ENCODE assay signal across 17 mouse cellular contexts in genomic region chr2:33627058-33627375, GRCm38 (mm10). TPM values are rescaled to one million over a fixed set of nuclear protein-coding genes. Genes with fewer than 3 reads are reported as not detected.
DNase-seq lines count a peak whose midpoint lies in the region; ATAC-seq and TF ChIP-seq lines count a peak whose summit lies in the region.
"Had no signal": no experiment of that assay in that cellular context is flagged by ENCODE, and none has a peak within 500 bp of the region (broad histone marks: within the 10 kb centered on the region; RNA-seq: fewer than 3 reads in every experiment).

No protein-coding gene starts in this region.

- H3K4me1 ChIP-seq in hindbrain, embryonic 13.5 days (replicated peaks): peaks cover 92% of the 10 kb centered on the region
- peaks cover 82% of the 10 kb centered on the region for H3K4me1 ChIP-seq in hindbrain, embryonic 10.5 days (replicated peaks)
- H3K4me1 ChIP-seq in embryonic facial prominence, embryonic 13.5 days: peaks cover 70% of the 10 kb centered on the region
- peaks cover 13% of the 10 kb centered on the region for H3K4me1 ChIP-seq in hindbrain, embryonic 16.5 days (ENCODE audit: control insufficient read depth, insufficient read depth, low read depth, low read length)

- H3K9ac ChIP-seq in hindbrain, embryonic 13.5 days: no peak overlapping the region
- no peak overlapping the region for H3K9ac ChIP-seq in embryonic facial prominence, embryonic 13.5 days
- H3K9ac ChIP-seq in hindbrain, embryonic 16.5 days (ENCODE audit: low read depth, low read length): no peak overlapping the region
- H3K9ac ChIP-seq: liver, embryonic 14.5 days; lung, embryonic 15.5 days; midbrain, embryonic 12.5 days had no signal

- no peaks in the 10 kb centered on the region for H3K36me3 ChIP-seq in hindbrain, embryonic 13.5 days
- H3K36me3 ChIP-seq in hindbrain, embryonic 10.5 days: no peaks in the 10 kb centered on the region
- H3K36me3 ChIP-seq in embryonic facial prominence, embryonic 13.5 days: no peaks in the 10 kb centered on the region
- no peaks in the 10 kb centered on the region for H3K36me3 ChIP-seq in hindbrain, embryonic 16.5 days (ENCODE audit: control insufficient read depth, insufficient read depth, low read length)
- no peaks in the 10 kb centered on the region for H3K36me3 ChIP-seq in myocyte (ENCODE audit: control insufficient read depth, insufficient read depth)
- H3K36me3 ChIP-seq: forebrain, embryonic 10.5 days; lung, embryonic 15.5 days; midbrain, embryonic 12.5 days had no signal

- intact Hi-C loops in heart, postnatal 36 days (cut with DNase I): no loop called here

- H3K4me2 ChIP-seq in hindbrain, embryonic 13.5 days: peak overlapping the region; percentile 15; the same call in 1 of the 2 replicates
- no peak overlapping the region for H3K4me2 ChIP-seq in embryonic facial prominence, embryonic 13.5 days
- peak overlapping the region; percentile 14; the same call in 1 of the 2 replicates for H3K4me2 ChIP-seq in hindbrain, embryonic 16.5 days (ENCODE audit: low read length)
- H3K4me2 ChIP-seq in myocyte (ENCODE audit: low read depth): peak overlapping the region; percentile 52
- H3K4me2 ChIP-seq: lung, embryonic 15.5 days; midbrain, embryonic 12.5 days had no signal

- no peak for ATAC-seq in hindbrain, embryonic 13.5 days (ENCODE audit: low FRiP score)
- no peak for ATAC-seq in embryonic facial prominence, embryonic 13.5 days (ENCODE audit: insufficient number of reproducible peaks, insufficient read depth, low FRiP score, low TSS enrichment, low read depth)
- no peak for ATAC-seq in hindbrain, embryonic 16.5 days

- H3ac ChIP-seq in myocyte (ENCODE audit: control insufficient read depth, insufficient read length): no peak overlapping the region

- H3K9me3 ChIP-seq in hindbrain, embryonic 13.5 days: no peaks in the 10 kb centered on the region
- H3K9me3 ChIP-seq in hindbrain, embryonic 10.5 days: no peaks in the 10 kb centered on the region
- no peaks in the 10 kb centered on the region for H3K9me3 ChIP-seq in embryonic facial prominence, embryonic 13.5 days
- no peaks in the 10 kb centered on the region for H3K9me3 ChIP-seq in hindbrain, embryonic 16.5 days (ENCODE audit: control insufficient read depth, low read length)
- H3K9me3 ChIP-seq: forebrain, embryonic 10.5 days; lung, embryonic 15.5 days; midbrain, embryonic 12.5 days had no signal

- DNase-seq in hindbrain, embryonic 10.5 days (ENCODE audit: low spot score): no peak
- DNase-seq in heart, postnatal 36 days: no peak
- no peak for DNase-seq in right cerebral cortex, postnatal 25 days
- DNase-seq: B cell, adult 2 months; cerebellum, adult 2 months; kidney, adult 2 months; kidney, postnatal 25 days had no signal

- WGBS in hindbrain, embryonic 13.5 days: 26% methylated on average over 10 of the region's 10 CpGs
- WGBS in hindbrain, embryonic 10.5 days: 25% methylated on average over 10 of the region's 10 CpGs
- WGBS in embryonic facial prominence, embryonic 13.5 days: 13% methylated on average over 10 of the region's 10 CpGs
- WGBS in hindbrain, embryonic 16.5 days: 29% methylated on average over 10 of the region's 10 CpGs

- TF ChIP-seq POLR2A in myocyte (IDR thresholded peaks at IDR 0.05; ENCODE audit: insufficient read length, low read depth): no peak

- no peaks in the 10 kb centered on the region for H3K79me2 ChIP-seq in myocyte (ENCODE audit: control insufficient read depth, insufficient read depth)

- no peak overlapping the region for H3K4me3 ChIP-seq in hindbrain, embryonic 13.5 days
- H3K4me3 ChIP-seq in hindbrain, embryonic 10.5 days: no peak overlapping the region
- H3K4me3 ChIP-seq in embryonic facial prominence, embryonic 13.5 days: no peak overlapping the region
- H3K4me3 ChIP-seq in hindbrain, embryonic 16.5 days (ENCODE audit: low read length): no peak overlapping the region
- H3K4me3 ChIP-seq in myocyte: no peak overlapping the region
- H3K4me3 ChIP-seq: forebrain, embryonic 10.5 days; lung, embryonic 15.5 days; midbrain, embryonic 12.5 days had no signal

- H3K27me3 ChIP-seq in hindbrain, embryonic 13.5 days: peaks cover 99% of the 10 kb centered on the region
- peaks cover 99% of the 10 kb centered on the region for H3K27me3 ChIP-seq in hindbrain, embryonic 10.5 days (ENCODE audit: insufficient read depth, poor library complexity, severe bottlenecking)
- H3K27me3 ChIP-seq in embryonic facial prominence, embryonic 13.5 days: peaks cover 87% of the 10 kb centered on the region
- peaks cover 50% of the 10 kb centered on the region for H3K27me3 ChIP-seq in hindbrain, embryonic 16.5 days (replicated peaks; ENCODE audit: control insufficient read depth, insufficient read depth, low read length)
- peaks cover 90% of the 10 kb centered on the region for H3K27me3 ChIP-seq in myocyte (ENCODE audit: control insufficient read depth, insufficient read depth, insufficient read length)

- 0 out of 2 replicates have a peak overlapping the region, but pooled peaks have one; percentile 58 for H3K27ac ChIP-seq in hindbrain, embryonic 13.5 days
- H3K27ac ChIP-seq in hindbrain, embryonic 10.5 days: no peak overlapping the region
- 0 out of 2 replicates have a peak overlapping the region, but pooled peaks have one; percentile 2 for H3K27ac ChIP-seq in embryonic facial prominence, embryonic 13.5 days
- no peak overlapping the region for H3K27ac ChIP-seq in hindbrain, embryonic 16.5 days (ENCODE audit: low read depth, low read length)
- H3K27ac ChIP-seq: forebrain, embryonic 10.5 days; liver, embryonic 14.5 days; lung, embryonic 15.5 days; macrophage had no signal

TF ChIP-seq in myocyte, 11 proteins besides CTCF, POLR2A, EP300 and RAD21:
- no peak for TF ChIP-seq TCF12 (IDR thresholded peaks at IDR 0.05; ENCODE audit: insufficient read depth, poor library complexity, severe bottlenecking)
- TF ChIP-seq E2F4 (IDR thresholded peaks at IDR 0.05; ENCODE audit: insufficient read depth): no peak
- TF ChIP-seq CEBPB (IDR thresholded peaks at IDR 0.05; ENCODE audit: insufficient read depth, poor library complexity, severe bottlenecking): no peak
- TF ChIP-seq SRF (IDR thresholded peaks at IDR 0.05; ENCODE audit: control insufficient read depth, insufficient read length, low read depth): no peak
- no peak for TF ChIP-seq REST (IDR thresholded peaks at IDR 0.05; ENCODE audit: insufficient read depth, insufficient read length)
- TF ChIP-seq TCF3 (IDR thresholded peaks at IDR 0.05; ENCODE audit: insufficient read length, low read depth): no peak
- no peak for TF ChIP-seq MYOD1 (IDR thresholded peaks at IDR 0.05; ENCODE audit: control insufficient read depth in 1 of 3, insufficient read length in 2 of 3, low read depth in 2 of 3)
- TF ChIP-seq POLR2AphosphoS2 (IDR thresholded peaks at IDR 0.05; ENCODE audit: insufficient read length, low read depth): no peak
- no peak for TF ChIP-seq MAX (IDR thresholded peaks at IDR 0.05; ENCODE audit: low read depth)
- no peak for TF ChIP-seq MYOG (IDR thresholded peaks at IDR 0.05; ENCODE audit: control insufficient read depth in 1 of 3, insufficient read depth in 1 of 3, insufficient read length in 2 of 3, low read depth in 2 of 3)
- TF ChIP-seq USF1 (IDR thresholded peaks at IDR 0.05; ENCODE audit: low read depth): no peak

RNA-seq across cellular contexts. Expression of gene Lmx1b, which starts 13.3 kb away (rescaled TPM):
- polyA plus RNA-seq in hindbrain, embryonic 13.5 days (2015; fragmentation: Nextera tagmentation; extraction: Ambion mirVana): 6.3 and 6.7 TPM in 2 replicates
- 2.5 and 7.7 TPM in 2 replicates for polyA plus RNA-seq in hindbrain, embryonic 10.5 days (2016; fragmentation: Nextera tagmentation; extraction: Ambion mirVana)
- 0.55 TPM in 2 replicates for polyA plus RNA-seq in embryonic facial prominence, embryonic 13.5 days (2015; fragmentation: Nextera tagmentation; extraction: Ambion mirVana)
- 3.3 and 3.5 TPM in 2 replicates for polyA plus RNA-seq in hindbrain, embryonic 16.5 days (2015; fragmentation: Nextera tagmentation; extraction: Ambion mirVana)
- polyA plus RNA-seq in myocyte (2012; fragmentation: generic; extraction: Trizol): not detected
- under 1 TPM; 0.05 to 0.08 TPM for total RNA-seq in heart, postnatal 36 days (2021)
- polyA plus RNA-seq: heart, embryonic 16.5 days; macrophage had no signal

Comparison
In these comparisons a context has a peak if more than half of its experiments do, and no peak if none do; other contexts are left out.
1. H3K27ac ChIP-seq: peak in hindbrain, embryonic 13.5 days (single experiment) and embryonic facial prominence, embryonic 13.5 days (single experiment); none in hindbrain, embryonic 10.5 days (single experiment) and hindbrain, embryonic 16.5 days (single experiment).